Mouse (Mus musculus) kidney, postnatal 10 days (tissue): Measurements from ENCODE around the gene Styxl1.

ENCODE experiments used
- DNase-seq: peaks from one replicate; pipeline ENCODE4 v3.0.0; 2021; ENCODE audit warnings: mixed read lengths

Gene Styxl1

GRCm38 (mm10) chr5:135777796-135778470 lies at the start of gene Styxl1:
Styxl1 (minus strand) TSS chr5:135778385.
- no peak for DNase-seq

- DNase-seq, result peak; percentile 17
Measured at GRCm38 (mm10) chr5:135826225-135826624, 48.0 kb upstream of the Styxl1 start.

GRCm38 (mm10) chr5:135824517-135824916 lies 46.3 kb upstream of the Styxl1 start:
- DNase-seq, result no peak

- DNase-seq, result no peak
Measured at GRCm38 (mm10) chr5:135822316-135822944, 44.2 kb upstream of the Styxl1 start.

- DNase-seq, result no peak
Measured at GRCm38 (mm10) chr5:135818491-135818890, 40.3 kb upstream of the Styxl1 start.

GRCm38 (mm10) chr5:135812991-135813390 lies 34.8 kb upstream of the Styxl1 start:
- no peak for DNase-seq

- no peak for DNase-seq
Measured at GRCm38 (mm10) chr5:135807263-135807637, 29.1 kb upstream of the Styxl1 start.

GRCm38 (mm10) chr5:135806555-135807262 lies 28.5 kb upstream of the Styxl1 start, which contains the start of gene Srrm3:
Srrm3 (plus strand) TSS chr5:135806890.
- peak; percentile 95 for DNase-seq

- DNase-seq, result no peak
Measured at GRCm38 (mm10) chr5:135804735-135805134, 26.6 kb upstream of the Styxl1 start.

- no peak for DNase-seq
Measured at GRCm38 (mm10) chr5:135803676-135804075, 25.5 kb upstream of the Styxl1 start.

- DNase-seq, result no peak
Measured at GRCm38 (mm10) chr5:135803135-135803534, 24.9 kb upstream of the Styxl1 start.

GRCm38 (mm10) chr5:135802641-135803040 lies 24.5 kb upstream of the Styxl1 start:
- no peak for DNase-seq

- DNase-seq, result no peak
Measured at GRCm38 (mm10) chr5:135800927-135801326, 22.7 kb upstream of the Styxl1 start.

GRCm38 (mm10) chr5:135799746-135800145 lies 21.6 kb upstream of the Styxl1 start:
- peak; percentile 34 for DNase-seq

GRCm38 (mm10) chr5:135794859-135795181 lies 16.6 kb upstream of the Styxl1 start:
- no peak for DNase-seq

- peak; percentile 93 for DNase-seq
Measured at GRCm38 (mm10) chr5:135793996-135794858, 16.0 kb upstream of the Styxl1 start.

- DNase-seq, result no peak
Measured at GRCm38 (mm10) chr5:135782901-135783300, 4.7 kb upstream of the Styxl1 start.

GRCm38 (mm10) chr5:135780331-135780730 lies 2.1 kb upstream of the Styxl1 start:
- no peak for DNase-seq

- DNase-seq, result peak; percentile 100
Measured at GRCm38 (mm10) chr5:135778471-135779445, 573 bp upstream of the Styxl1 start, which contains the start of gene Mdh2. Mdh2 (plus strand) TSS chr5:135778480.

GRCm38 (mm10) chr5:135776546-135776945 lies 1.6 kb downstream of the Styxl1 start:
- DNase-seq, result peak; percentile 39

GRCm38 (mm10) chr5:135772519-135772918 lies 5.7 kb downstream of the Styxl1 start:
- DNase-seq, result no peak

- no peak for DNase-seq
Measured at GRCm38 (mm10) chr5:135764971-135765370, 13.2 kb downstream of the Styxl1 start.
